22 mouse cellular contexts compared by ENCODE assay signal in the genomic region with DNA sequence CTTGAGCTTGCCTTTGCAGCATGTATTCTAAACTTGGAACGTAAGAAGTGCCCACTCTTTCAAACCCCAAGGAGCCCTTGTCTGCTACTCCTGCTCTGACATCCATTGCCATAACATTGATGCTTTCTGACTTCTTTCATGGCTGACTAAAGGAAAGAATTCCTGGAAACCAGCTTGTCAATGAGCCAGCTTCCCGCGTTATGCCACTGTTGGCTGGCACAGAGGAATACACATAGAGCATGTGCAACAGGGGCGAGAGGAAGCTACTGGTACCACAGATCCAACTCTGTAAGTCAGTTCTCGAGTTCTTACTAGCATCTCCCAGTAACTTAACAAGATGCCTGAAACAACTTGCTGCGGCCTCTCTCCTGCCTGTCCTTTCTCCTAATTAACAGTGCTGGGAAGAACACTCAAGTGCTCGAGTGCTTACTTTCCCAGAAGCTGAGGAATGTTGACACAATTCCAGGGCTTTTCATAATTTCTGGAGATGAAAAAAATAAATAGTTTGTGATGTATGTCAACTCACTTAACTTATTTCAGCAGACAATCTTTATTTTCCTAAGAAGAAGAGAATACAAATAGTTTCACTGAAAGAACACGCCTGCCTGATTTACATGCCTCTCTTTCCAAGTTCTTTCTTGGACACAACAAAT.
A peak's percentile ranks its signal among the peaks of the same experiment; 100 is the strongest.
DNase-seq lines count a peak whose midpoint lies in the region; ATAC-seq and TF ChIP-seq lines count a peak whose summit lies in the region.
"Had no signal": no experiment of that assay in that cellular context is flagged by ENCODE, and none has a peak within 500 bp of the region (broad histone marks: within the 10 kb centered on the region; RNA-seq: fewer than 3 reads in every experiment).

No protein-coding gene starts in this region.

- H3K27ac ChIP-seq in kidney, postnatal 0 days: peak overlapping the region; percentile 54; the same call in 1 of the 2 replicates
- H3K27ac ChIP-seq in lung, postnatal 0 days (ENCODE audit: low read length): no peak overlapping the region
- H3K27ac ChIP-seq: left cerebral cortex, adult 2 months; limb, embryonic 12.5 days; liver, embryonic 15.5 days had no signal

- H3K36me3 ChIP-seq in kidney, postnatal 0 days (ENCODE audit: insufficient read depth, low read length): no peaks in the 10 kb centered on the region
- no peaks in the 10 kb centered on the region for H3K36me3 ChIP-seq in lung, postnatal 0 days (ENCODE audit: insufficient read depth, low read length)
- H3K36me3 ChIP-seq: liver, embryonic 15.5 days had no signal

- DNase-seq in kidney, postnatal 0 days (ENCODE audit: low spot score): peak; percentile 68
- no peak for DNase-seq in kidney, adult 9 months
- DNase-seq in Muller cell, postnatal 12 days (ENCODE audit: inconsistent ontology term): peak; percentile 77
- DNase-seq in adipocyte (ENCODE audit: low spot score): peak; percentile 3
- peak; percentile 55 for DNase-seq in lung, postnatal 0 days (ENCODE audit: low spot score)
- no peak for DNase-seq in ovary, postnatal 10 days (ENCODE audit: low spot score)
- no peak for DNase-seq in kidney, adult 18-20 months
- DNase-seq: adrenal gland, postnatal 10 days; cerebellum, postnatal 36 days; heart, postnatal 10 days; kidney, adult 2 months; kidney, postnatal 36 days; layer of hippocampus, adult 9-11 months had no signal

- H3K9me3 ChIP-seq in kidney, postnatal 0 days (replicated peaks; ENCODE audit: low read length): no peaks in the 10 kb centered on the region
- H3K9me3 ChIP-seq in lung, postnatal 0 days (ENCODE audit: low read length): no peaks in the 10 kb centered on the region
- H3K9me3 ChIP-seq: limb, embryonic 12.5 days; liver, embryonic 15.5 days had no signal

- no peak for TF ChIP-seq CTCF in kidney, postnatal 0 days (IDR thresholded peaks at IDR 0.05; ENCODE audit: low read depth)
- TF ChIP-seq CTCF in lung, postnatal 0 days (IDR thresholded peaks at IDR 0.05): no peak

- H3K4me2 ChIP-seq in kidney, postnatal 0 days (ENCODE audit: low read length): no peak overlapping the region
- no peak overlapping the region for H3K4me2 ChIP-seq in lung, postnatal 0 days (replicated peaks; ENCODE audit: low read depth, low read length)
- H3K4me2 ChIP-seq: limb, embryonic 12.5 days; liver, embryonic 15.5 days had no signal

- H3K27me3 ChIP-seq in kidney, postnatal 0 days (ENCODE audit: insufficient read depth, low read length): no peaks in the 10 kb centered on the region
- H3K27me3 ChIP-seq in lung, postnatal 0 days (replicated peaks; ENCODE audit: insufficient read depth, low read length): no peaks in the 10 kb centered on the region
- H3K27me3 ChIP-seq: limb, embryonic 12.5 days; liver, embryonic 15.5 days; megakaryocyte, embryonic 14.5 days; Patski had no signal

- no peak for ATAC-seq in kidney, postnatal 0 days (replicated peaks; ENCODE audit: low FRiP score, low read depth)
- peak; percentile 40; the same call in 1 of the 2 replicates for ATAC-seq in lung, postnatal 0 days
- no peak for ATAC-seq in monocyte, adult 5-6 weeks (replicated peaks; ENCODE audit: insufficient number of reproducible peaks, low FRiP score, low TSS enrichment, poor library complexity, severe bottlenecking)
- ATAC-seq: forebrain, embryonic 16.5 days; midbrain, embryonic 16.5 days; Patski had no signal

- WGBS in kidney, postnatal 0 days: 81% methylated on average over 8 of the region's 8 CpGs
- WGBS in lung, postnatal 0 days: 32% methylated on average over 8 of the region's 8 CpGs

- H3K4me3 ChIP-seq in kidney, postnatal 0 days (replicated peaks; ENCODE audit: low read depth, low read length): no peak overlapping the region
- H3K4me3 ChIP-seq in lung, postnatal 0 days (ENCODE audit: low read depth, low read length): no peak overlapping the region
- H3K4me3 ChIP-seq: erythroblast, embryonic 14.5 days; left cerebral cortex, adult 2 months; limb, embryonic 12.5 days; liver, embryonic 15.5 days; megakaryocyte, embryonic 14.5 days had no signal

- no peak overlapping the region for H3K9ac ChIP-seq in kidney, postnatal 0 days (ENCODE audit: low read depth, low read length)
- H3K9ac ChIP-seq in lung, postnatal 0 days (replicated peaks; ENCODE audit: low read depth): no peak overlapping the region
- H3K9ac ChIP-seq: limb, embryonic 12.5 days; liver, embryonic 15.5 days had no signal

- H3K4me1 ChIP-seq in kidney, postnatal 0 days (replicated peaks; ENCODE audit: insufficient read depth, low read length): no peaks in the 10 kb centered on the region
- H3K4me1 ChIP-seq in lung, postnatal 0 days (ENCODE audit: insufficient read depth, low read depth, low read length): peaks cover 8% of the 10 kb centered on the region; the same call in 1 of the 2 replicates
- H3K4me1 ChIP-seq: limb, embryonic 12.5 days; liver, embryonic 15.5 days; megakaryocyte, embryonic 14.5 days had no signal

- peak; percentile 70 for TF ChIP-seq EP300 in lung, postnatal 0 days (IDR thresholded peaks at IDR 0.05)

Comparison
In these comparisons a context has a peak if more than half of its experiments do, and no peak if none do; other contexts are left out.
1. DNase-seq: peak in kidney, postnatal 0 days (single experiment), Muller cell, postnatal 12 days (single experiment), adipocyte (single experiment) and lung, postnatal 0 days (single experiment); none in kidney, adult 9 months (single experiment), ovary, postnatal 10 days (single experiment) and kidney, adult 18-20 months (single experiment).